Mouse (Mus musculus) C2C12 (cell line): Measurements from ENCODE around the gene Pter. TPM values are rescaled to one million over a fixed set of nuclear protein-coding genes. Genes with fewer than 3 reads are reported as not detected.

ENCODE experiments used
- H3K27me3 ChIP-seq: one replicate; pipeline ENCODE4 v1.6.1; 2011; ENCODE audit not compliant: control insufficient read depth, insufficient read depth, insufficient read length
- H3K36me3 ChIP-seq: one replicate; pipeline ENCODE4 v1.6.1; 2011; ENCODE audit not compliant: control insufficient read depth, insufficient read depth
- H3K4me3 ChIP-seq: one replicate; pipeline ENCODE4 v1.5.1; 2011; ENCODE audit warnings: mild to moderate bottlenecking, control low read depth; ENCODE audit not compliant: poor library complexity, insufficient read depth, severe bottlenecking
- H3K79me2 ChIP-seq: one replicate; pipeline ENCODE4 v1.6.1; 2011; ENCODE audit not compliant: control insufficient read depth, insufficient read depth
- H3K79me3 ChIP-seq: one replicate; pipeline ENCODE4 v1.6.1; 2011; ENCODE audit warnings: low read depth, control low read depth
- H3ac ChIP-seq: one replicate; pipeline ENCODE3; 2011; ENCODE audit warnings: low read depth; ENCODE audit not compliant: control insufficient read depth, insufficient read length
- CEBPB ChIP-seq: IDR thresholded peaks from one replicate; pipeline ENCODE4 v1.6.1; 2011; ENCODE audit warnings: low read depth, mild to moderate bottlenecking, control low read depth, moderate library complexity
- CTCF ChIP-seq: IDR thresholded peaks from one replicate; pipeline ENCODE4 v1.5.1; 2011; ENCODE audit not compliant: control insufficient read depth, insufficient read depth, insufficient read length
- FOSL1 ChIP-seq: IDR thresholded peaks from one replicate; pipeline ENCODE4 v1.8.0; 2011; ENCODE audit warnings: mild to moderate bottlenecking, low read length; ENCODE audit not compliant: poor library complexity, insufficient read depth, severe bottlenecking
- MAX ChIP-seq: IDR thresholded peaks from one replicate; pipeline ENCODE4 v1.6.1; 2011; ENCODE audit warnings: mild to moderate bottlenecking, control low read depth
- MYOD1 ChIP-seq: IDR thresholded peaks from one replicate; pipeline ENCODE4 v1.6.1; 2011; ENCODE audit warnings: low read depth; ENCODE audit not compliant: control insufficient read depth, insufficient read length
- MYOG ChIP-seq: IDR thresholded peaks from one replicate; pipeline ENCODE4 v1.6.1; 2011; ENCODE audit not compliant: control insufficient read depth, insufficient read length; ENCODE audit errors: extremely low read depth
- USF1 ChIP-seq: IDR thresholded peaks from one replicate; pipeline ENCODE4 v1.6.1; 2011; ENCODE audit warnings: low read depth, mild to moderate bottlenecking, control low read depth, moderate library complexity
- polyA plus RNA-seq: library from polyadenylated mRNA; unstranded; fragments of >200 nt; fragmentation: generic; extraction: Trizol; gene quantifications from one replicate; pipeline ENCODE4 v1.2.1, GENCODE M21; 2012; ENCODE audit warnings: missing spikeins

Pter gene
- polyA plus RNA-seq, 1 experiment, result 2.7 TPM

DNA sequence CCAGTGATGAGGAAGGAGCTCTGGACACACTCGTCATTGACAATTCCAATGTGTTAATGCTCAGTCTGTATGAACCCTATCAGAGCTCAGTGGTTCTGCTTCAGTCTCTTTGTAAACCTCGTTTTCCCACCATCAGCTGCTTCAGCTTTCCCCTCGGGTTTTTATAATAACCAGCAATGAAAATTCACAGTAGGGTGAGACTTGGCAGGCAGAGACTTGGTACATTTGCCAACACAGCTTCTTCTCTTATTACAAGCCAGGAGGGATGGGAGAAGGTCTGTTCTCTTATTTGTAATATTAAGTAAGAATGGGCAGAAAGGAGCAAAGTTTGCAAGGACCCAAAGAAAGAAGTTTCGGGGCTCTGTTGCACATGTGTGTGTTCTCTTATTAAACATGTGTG is 54.9 kb downstream of the Pter start:
- Histone ChIP-seq H3K79me2 (no peaks in the 10 kb centered on the region), H3K36me3 (no peaks in the 10 kb centered on the region), H3K27me3 (no peaks in the 10 kb centered on the region), H3ac (no peak overlapping the region), H3K79me3 (no peaks in the 10 kb centered on the region), H3K4me3 (no peak overlapping the region)
- TF ChIP-seq MYOG, result no peak
- no peak for TF ChIP-seq CEBPB
- TF ChIP-seq USF1, result no peak
- no peak for TF ChIP-seq MYOD1
- TF ChIP-seq MAX, result no peak
- no peak for TF ChIP-seq FOSL1
- no peak for TF ChIP-seq CTCF

DNA sequence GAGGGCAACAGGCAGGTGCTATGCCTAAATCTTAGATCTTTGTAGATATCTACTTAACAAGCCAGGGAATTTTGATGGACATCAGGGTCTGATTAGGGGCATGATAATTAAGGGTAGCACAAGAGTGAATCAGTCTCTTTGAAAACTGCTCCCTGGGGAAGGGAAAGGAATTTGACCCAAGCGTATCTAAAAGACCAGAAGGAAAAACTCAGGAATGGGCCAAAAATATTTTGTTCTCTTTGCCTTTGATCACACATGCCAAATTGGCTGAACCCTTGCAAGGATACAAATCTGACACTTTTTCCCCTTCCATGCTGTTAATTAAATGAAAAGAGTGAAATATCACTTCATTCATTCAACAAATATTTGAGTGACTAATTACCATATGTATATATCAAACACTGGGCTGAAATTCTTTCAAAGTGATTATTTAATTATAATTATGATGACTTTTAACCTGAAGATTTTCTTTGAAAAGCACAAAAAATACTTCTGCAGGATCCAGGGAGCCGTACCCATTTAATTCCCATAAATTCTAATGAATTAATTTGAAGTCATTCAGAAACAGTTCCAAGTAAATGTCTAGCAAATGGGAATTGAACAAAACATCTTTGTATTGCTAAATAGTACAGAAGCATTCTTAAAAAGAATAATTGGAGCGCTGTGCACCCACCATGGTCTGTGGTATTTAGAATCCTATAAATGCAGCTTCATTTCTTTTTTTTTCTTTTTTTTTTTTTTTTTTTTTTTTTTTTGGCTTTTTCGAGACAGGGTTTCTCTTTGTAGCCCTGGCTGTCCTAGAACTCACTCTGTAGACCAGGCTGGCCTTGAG is 61.3 kb downstream of the Pter start:
- no peak overlapping the region for H3ac ChIP-seq
- no peaks in the 10 kb centered on the region for H3K79me3 ChIP-seq
- no peaks in the 10 kb centered on the region for H3K79me2 ChIP-seq
- TF ChIP-seq CEBPB, result no peak
- no peak for TF ChIP-seq FOSL1
- TF ChIP-seq USF1, result no peak
- no peak for TF ChIP-seq CTCF
- TF ChIP-seq MAX, result no peak
- TF ChIP-seq MYOD1, result no peak
- no peak for TF ChIP-seq MYOG
- no peaks in the 10 kb centered on the region for H3K27me3 ChIP-seq
- no peaks in the 10 kb centered on the region for H3K36me3 ChIP-seq
- H3K4me3 ChIP-seq, result no peak overlapping the region

DNA sequence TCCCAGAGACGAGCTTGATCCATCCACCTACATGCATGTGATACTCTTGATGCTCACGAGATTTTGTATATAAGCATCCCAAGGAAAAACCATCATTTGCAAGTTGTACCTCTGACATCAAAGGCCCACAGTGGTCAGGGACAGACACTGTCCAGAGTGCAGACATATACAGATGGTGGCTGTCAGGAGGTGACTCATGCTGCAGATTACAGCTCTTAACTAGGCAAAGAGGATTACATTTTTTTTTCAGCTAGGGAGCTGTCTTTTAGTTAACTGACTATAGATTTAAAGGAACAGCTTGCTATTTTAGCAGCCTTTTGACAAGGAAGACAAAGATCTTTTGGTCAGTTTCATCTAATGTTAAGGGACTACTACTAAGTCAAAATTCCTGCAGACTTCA is 76.2 kb downstream of the Pter start:
- Histone ChIP-seq H3K79me3 (no peaks in the 10 kb centered on the region), H3ac (no peak overlapping the region), H3K79me2 (no peaks in the 10 kb centered on the region), H3K4me3 (no peak overlapping the region), H3K36me3 (no peaks in the 10 kb centered on the region), H3K27me3 (no peaks in the 10 kb centered on the region)
- TF ChIP-seq FOSL1 (no peak), CEBPB (no peak), USF1 (no peak), MYOD1 (no peak), MAX (no peak), CTCF (no peak), MYOG (no peak)

DNA sequence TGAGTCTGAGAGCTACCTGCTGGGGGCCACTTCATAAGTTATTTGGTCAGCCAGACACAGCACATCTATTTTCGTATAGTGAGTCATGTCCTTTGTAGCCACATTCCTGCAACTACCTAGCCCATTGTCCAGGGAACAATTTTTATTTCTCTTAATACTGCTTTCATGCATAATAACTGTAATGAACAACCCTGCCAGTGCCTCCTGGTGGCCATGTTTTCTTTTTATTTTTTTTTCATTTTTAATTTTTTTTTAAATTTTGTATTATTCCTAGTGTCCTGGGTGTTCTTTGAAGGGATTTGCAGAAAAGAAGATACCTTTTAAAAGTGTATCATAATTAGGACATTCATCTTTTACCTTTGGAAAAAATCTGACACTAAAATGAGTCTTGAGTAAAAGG is 84.6 kb downstream of the Pter start:
- Histone ChIP-seq H3K79me3 (no peaks in the 10 kb centered on the region), H3K4me3 (no peak overlapping the region), H3K79me2 (no peaks in the 10 kb centered on the region), H3ac (no peak overlapping the region), H3K27me3 (peaks cover 23% of the 10 kb centered on the region), H3K36me3 (no peaks in the 10 kb centered on the region)
- TF ChIP-seq MYOG, result no peak
- TF ChIP-seq FOSL1, result no peak
- no peak for TF ChIP-seq CTCF
- no peak for TF ChIP-seq CEBPB
- no peak for TF ChIP-seq MYOD1
- TF ChIP-seq USF1, result no peak
- TF ChIP-seq MAX, result no peak

DNA sequence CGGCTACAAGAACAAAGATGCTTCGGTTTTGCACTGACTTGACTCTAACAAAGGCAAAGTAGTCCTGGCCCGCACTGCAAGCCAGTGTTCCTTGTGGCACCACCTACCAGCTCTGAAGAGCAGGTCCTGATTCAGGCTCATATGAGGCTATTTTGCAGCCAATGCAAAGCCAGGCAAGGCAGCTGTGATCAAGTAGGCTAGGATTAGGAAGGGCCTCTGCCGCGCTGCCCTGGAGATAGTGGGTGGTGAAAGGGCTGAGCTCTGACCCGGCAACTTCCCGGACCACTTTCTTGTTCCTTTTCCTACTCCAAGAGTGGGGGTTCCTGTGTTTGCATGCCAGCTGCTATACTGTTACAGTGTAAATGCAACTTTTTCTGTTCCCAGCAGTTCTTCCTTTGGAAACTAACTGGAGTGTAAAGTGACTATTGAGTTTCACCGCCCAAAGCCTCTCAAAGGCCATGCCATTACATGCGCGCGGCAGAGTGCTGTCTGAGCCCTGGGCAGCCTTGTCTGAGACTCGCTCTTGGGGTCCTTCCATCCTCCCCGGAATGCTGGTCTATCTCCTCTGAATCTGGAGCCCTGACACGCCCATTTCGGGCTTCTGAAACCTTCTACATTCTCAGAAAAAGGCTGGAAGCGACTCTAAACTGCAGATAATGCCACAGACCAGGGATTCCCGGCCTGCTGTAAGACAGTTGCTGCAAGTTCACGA is 85.6 kb downstream of the Pter start:
- Histone ChIP-seq H3K79me3 (no peaks in the 10 kb centered on the region), H3K79me2 (no peaks in the 10 kb centered on the region), H3ac (no peak overlapping the region), H3K36me3 (no peaks in the 10 kb centered on the region), H3K27me3 (peaks cover 23% of the 10 kb centered on the region), H3K4me3 (no peak overlapping the region)
- TF ChIP-seq FOSL1, result no peak

DNA sequence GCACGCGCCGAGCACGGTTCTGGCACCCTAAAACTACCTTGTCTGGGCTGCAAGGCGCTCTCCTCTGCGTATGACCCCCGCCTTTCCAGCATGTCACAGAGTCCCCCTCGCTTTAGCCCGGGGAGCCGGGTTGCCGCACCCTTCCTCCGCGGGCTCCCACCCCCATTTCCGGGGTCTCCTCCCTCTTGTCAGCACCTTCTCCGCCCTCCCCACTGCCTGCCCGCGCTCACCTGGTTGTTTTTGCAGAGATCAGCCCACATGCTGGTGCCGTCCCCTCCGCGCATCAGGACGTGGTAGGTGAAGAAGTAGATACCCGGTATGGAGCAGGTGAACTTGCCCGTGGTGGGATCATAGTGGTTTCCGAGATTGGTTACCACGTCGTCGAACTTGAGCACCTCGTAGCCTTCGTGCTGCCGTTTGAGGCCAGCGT is 86.2 kb downstream of the Pter start:
- no peaks in the 10 kb centered on the region for H3K79me2 ChIP-seq
- no peak overlapping the region for H3K4me3 ChIP-seq
- no peak for TF ChIP-seq CTCF
- no peak for TF ChIP-seq FOSL1
- TF ChIP-seq USF1, result no peak
- no peak for TF ChIP-seq MYOG
- TF ChIP-seq MAX, result no peak
- no peak for TF ChIP-seq MYOD1
- no peak for TF ChIP-seq CEBPB
- H3K27me3 ChIP-seq, result peaks cover 23% of the 10 kb centered on the region
- no peaks in the 10 kb centered on the region for H3K79me3 ChIP-seq
- no peaks in the 10 kb centered on the region for H3K36me3 ChIP-seq
- no peak overlapping the region for H3ac ChIP-seq
